Mouse (Mus musculus): ENCODE measurements around the gene Babam2. TPM values are rescaled to one million over a fixed set of nuclear protein-coding genes. Genes with fewer than 3 reads are reported as not detected.
"Not testable (repeated sequence)": the region's sequence is repeated elsewhere in the genome, so short reads cannot be mapped to it uniquely, and the experiment has no call there.

Gene Babam2
- polyA plus RNA-seq, 1 experiment: 58.7 TPM

- no peak for DNase-seq (ENCODE audit: low spot score)
These were observed 84.1 kb downstream of the Babam2 start for GRCm38 (mm10) chr5:31781624-31782023.

- DNase-seq (ENCODE audit: low spot score): no peak
These were observed 89.7 kb downstream of the Babam2 start for GRCm38 (mm10) chr5:31787201-31787600.

- no peak for DNase-seq (ENCODE audit: low spot score)
These were observed 90.1 kb downstream of the Babam2 start for GRCm38 (mm10) chr5:31787622-31788021.

- DNase-seq (ENCODE audit: low spot score): no peak
These were observed 94.9 kb downstream of the Babam2 start for GRCm38 (mm10) chr5:31792338-31792737.

GRCm38 (mm10) chr5:31792863-31793262 lies 95.4 kb downstream of the Babam2 start:
- no peak for DNase-seq (ENCODE audit: low spot score)

- no peak for DNase-seq (ENCODE audit: low spot score)
These were observed 97.9 kb downstream of the Babam2 start for GRCm38 (mm10) chr5:31795414-31795813.

GRCm38 (mm10) chr5:31796979-31797378 lies 99.5 kb downstream of the Babam2 start:
- DNase-seq (ENCODE audit: low spot score): no peak

GRCm38 (mm10) chr5:31804211-31804610 lies 106.7 kb downstream of the Babam2 start:
- DNase-seq (ENCODE audit: low spot score): not testable (repeated sequence)

- no peak for DNase-seq (ENCODE audit: low spot score)
These were observed 107.3 kb downstream of the Babam2 start for GRCm38 (mm10) chr5:31804751-31805150.

GRCm38 (mm10) chr5:31807312-31807711 lies 109.8 kb downstream of the Babam2 start:
- no peak for DNase-seq (ENCODE audit: low spot score)

GRCm38 (mm10) chr5:31808271-31808670 lies 110.8 kb downstream of the Babam2 start:
- no peak for DNase-seq (ENCODE audit: low spot score)

GRCm38 (mm10) chr5:31810796-31811662 lies 113.5 kb downstream of the Babam2 start:
- no peak for DNase-seq (ENCODE audit: low spot score)

GRCm38 (mm10) chr5:31811663-31812001 lies 114.1 kb downstream of the Babam2 start:
- DNase-seq (ENCODE audit: low spot score): no peak

GRCm38 (mm10) chr5:31813156-31813675 lies 115.7 kb downstream of the Babam2 start:
- DNase-seq (ENCODE audit: low spot score): no peak

GRCm38 (mm10) chr5:31814068-31814467 lies 116.6 kb downstream of the Babam2 start:
- no peak for DNase-seq (ENCODE audit: low spot score)

GRCm38 (mm10) chr5:31815129-31815528 lies 117.6 kb downstream of the Babam2 start:
- no peak for DNase-seq (ENCODE audit: low spot score)

GRCm38 (mm10) chr5:31816082-31816481 lies 118.6 kb downstream of the Babam2 start:
- DNase-seq (ENCODE audit: low spot score): no peak

- no peak for DNase-seq (ENCODE audit: low spot score)
These were observed 123.3 kb downstream of the Babam2 start for GRCm38 (mm10) chr5:31820801-31821200.

GRCm38 (mm10) chr5:31821204-31821603 lies 123.7 kb downstream of the Babam2 start:
- no peak for DNase-seq (ENCODE audit: low spot score)

GRCm38 (mm10) chr5:31823673-31824072 lies 126.2 kb downstream of the Babam2 start:
- DNase-seq (ENCODE audit: low spot score): no peak

GRCm38 (mm10) chr5:31824126-31824525 lies 126.6 kb downstream of the Babam2 start:
- no peak for DNase-seq (ENCODE audit: low spot score)

- DNase-seq (ENCODE audit: low spot score): no peak
These were observed 129.8 kb downstream of the Babam2 start for GRCm38 (mm10) chr5:31827304-31827703.

GRCm38 (mm10) chr5:31827896-31828295 lies 130.4 kb downstream of the Babam2 start:
- DNase-seq (ENCODE audit: low spot score): no peak

GRCm38 (mm10) chr5:31828747-31829146 lies 131.3 kb downstream of the Babam2 start:
- DNase-seq (ENCODE audit: low spot score): no peak

All from urinary bladder, adult 2 months (tissue).